Mouse (Mus musculus) lung, postnatal 0 days (tissue): ENCODE results near the gene Arap1.

Experiments used
- CTCF ChIP-seq: IDR thresholded peaks from 2 replicates; pipeline ENCODE4 v1.5.1; 2016; ENCODE audit warnings: antibody characterized with exemption, mild to moderate bottlenecking
- EP300 ChIP-seq: IDR thresholded peaks from 2 replicates; pipeline ENCODE4 v1.6.1; 2016; ENCODE audit warnings: antibody characterized with exemption, mild to moderate bottlenecking, control low read depth

DNA sequence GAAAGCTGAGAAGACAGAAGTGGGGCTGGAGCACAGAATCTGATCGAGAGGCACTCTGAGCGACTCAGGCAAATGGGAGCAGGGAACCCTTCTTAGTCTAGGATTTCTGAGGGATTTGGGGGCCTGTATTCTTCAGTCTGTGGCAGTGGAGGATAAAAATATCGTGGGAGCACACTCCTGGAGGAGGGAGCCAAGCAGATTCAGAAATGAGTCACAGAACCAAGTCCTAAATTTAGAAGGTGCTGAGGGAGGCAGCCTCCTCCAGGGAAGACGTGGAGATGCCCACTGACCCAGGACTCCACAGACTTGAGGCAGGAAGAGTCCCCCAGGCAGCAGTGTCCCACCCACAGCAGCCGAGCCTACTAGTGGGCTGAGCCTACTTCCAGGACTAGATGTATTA lies 33.5 kb upstream of the Arap1 start:
- TF ChIP-seq CTCF (no peak), EP300 (no peak)
